Mouse (Mus musculus): ENCODE results near the gene Pcdh20. TPM values are rescaled to one million over a fixed set of nuclear protein-coding genes. Genes with fewer than 3 reads are reported as not detected.

The Pcdh20 gene
- 100 to 1,000 TPM; 147 to 150 TPM for total RNA-seq (2021)

GRCm38 (mm10) chr14:88470495-88471434 lies at the start of gene Pcdh20:
Pcdh20 (minus strand) TSS chr14:88471396.
- peak; percentile 70 to 72 for DNase-seq

DNA sequence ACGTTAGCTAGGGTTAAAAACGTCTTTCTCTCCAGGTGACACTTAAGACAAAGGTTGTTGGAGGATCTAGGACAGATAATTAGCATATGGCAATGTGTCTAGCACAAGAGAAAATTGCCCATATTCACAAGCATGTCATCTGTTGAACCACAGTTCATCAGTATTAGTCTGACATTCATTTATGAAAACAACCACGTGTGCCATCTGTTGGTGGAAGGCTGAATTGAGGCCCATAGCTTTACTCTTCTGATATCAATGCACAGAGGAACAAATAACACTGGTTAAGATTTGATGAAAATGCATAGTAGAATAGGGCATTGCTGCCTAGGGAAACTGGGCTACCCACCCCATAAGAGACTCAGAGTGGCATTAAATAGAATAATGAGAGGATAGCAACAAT lies 8.7 kb upstream of the Pcdh20 start:
- no peak for DNase-seq

DNA sequence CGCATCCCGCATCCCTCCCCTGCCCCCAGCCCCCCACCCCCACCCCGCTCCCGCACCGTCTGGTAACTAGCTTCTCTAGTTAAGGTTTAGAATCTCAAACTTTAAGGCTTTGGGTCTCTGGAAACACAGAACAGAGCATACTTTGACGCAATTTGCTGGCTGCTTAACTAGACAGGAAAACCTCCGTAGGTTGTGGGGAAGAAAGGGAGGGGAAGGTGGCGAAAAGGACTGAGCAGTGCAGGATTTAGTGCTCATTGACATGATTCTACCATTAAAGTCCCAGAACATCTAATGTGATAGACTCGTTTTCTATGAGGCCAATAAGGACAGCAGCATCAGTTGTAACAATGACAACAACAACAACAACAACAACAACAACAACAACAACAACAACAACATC lies 1.2 kb downstream of the Pcdh20 start:
- peak in 1 of 2 experiments; percentile 28 for DNase-seq

GRCm38 (mm10) chr14:88469361-88469760 lies 1.8 kb downstream of the Pcdh20 start:
- peak; percentile 45 to 49 for DNase-seq

DNA sequence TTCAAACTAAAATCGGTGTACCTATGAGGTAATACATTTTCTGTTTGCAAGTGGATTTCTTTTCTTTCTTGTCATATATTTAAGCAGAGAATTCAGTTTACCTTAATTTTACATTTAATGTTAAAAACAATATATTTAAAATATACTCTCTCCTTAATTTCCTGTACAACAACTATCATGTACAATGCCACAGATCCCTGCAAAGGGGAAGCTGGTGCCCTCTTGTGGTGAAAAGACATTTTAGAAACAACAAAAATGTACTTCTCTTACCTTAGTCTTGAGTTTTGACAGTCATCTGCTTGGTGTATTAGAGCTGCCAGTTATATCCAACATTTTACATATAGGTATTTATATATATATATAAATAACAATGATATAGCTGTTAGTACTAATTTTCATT lies 4.8 kb downstream of the Pcdh20 start:
- no peak for DNase-seq

DNA sequence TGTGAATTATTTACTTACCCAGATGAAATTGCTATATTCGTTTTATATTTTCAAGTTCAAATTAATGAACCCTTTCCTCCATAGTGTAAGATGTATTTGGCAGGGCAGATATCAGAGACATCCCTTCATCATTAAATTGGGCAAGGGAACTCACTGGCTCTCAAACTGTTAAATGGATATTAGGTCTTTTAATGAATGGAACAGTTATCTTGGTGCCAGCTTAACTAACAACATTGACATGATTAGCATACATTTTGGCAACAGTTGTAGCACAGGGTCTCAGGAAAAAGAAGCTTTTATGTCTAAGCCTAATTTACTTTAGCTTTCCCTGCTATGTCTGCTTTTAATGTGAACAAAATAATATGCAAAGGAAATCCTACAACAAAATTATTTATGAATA lies 6.8 kb downstream of the Pcdh20 start:
- no peak for DNase-seq

- no peak for DNase-seq
These were observed 7.8 kb downstream of the Pcdh20 start for GRCm38 (mm10) chr14:88463357-88463756.

DNA sequence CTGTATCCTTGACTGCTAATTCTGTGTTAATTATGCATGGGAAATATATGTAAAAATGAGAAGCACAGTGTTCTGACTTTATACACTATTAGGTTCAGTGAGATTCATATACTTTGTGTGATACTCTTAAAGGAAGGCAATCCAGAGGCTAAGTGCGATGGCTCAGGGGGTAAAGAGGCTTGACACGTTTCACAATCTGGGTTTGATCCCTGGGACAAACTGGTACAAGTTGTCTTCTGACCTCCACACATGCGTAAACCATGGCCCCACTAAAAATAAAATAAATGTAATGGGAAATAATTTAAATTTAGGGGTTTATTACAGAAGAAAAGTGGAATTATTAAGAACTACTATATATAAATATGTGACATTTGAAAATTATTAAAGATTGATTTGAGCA lies 8.3 kb downstream of the Pcdh20 start:
- DNase-seq = no peak

DNA sequence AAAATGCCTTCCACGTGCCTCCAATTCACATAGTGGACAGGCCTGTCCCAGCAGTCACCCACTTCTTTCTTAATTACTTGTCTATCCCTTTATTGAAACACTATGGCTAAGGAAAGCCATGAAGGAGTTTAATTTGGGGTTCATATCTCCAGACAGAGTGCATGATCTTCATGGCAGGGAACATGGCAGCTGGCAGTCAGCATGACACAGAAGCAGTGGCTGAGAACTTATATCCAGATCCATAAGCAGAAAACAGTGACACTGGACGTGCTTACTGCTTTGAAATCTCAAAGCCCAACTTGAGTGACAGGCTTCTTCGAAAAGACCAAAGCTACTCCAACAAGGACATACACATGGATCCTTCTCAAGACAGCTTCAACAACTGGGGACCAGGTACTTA lies 10.5 kb downstream of the Pcdh20 start:
- no peak for DNase-seq

GRCm38 (mm10) chr14:88443304-88443703 lies 27.9 kb downstream of the Pcdh20 start:
- no peak for DNase-seq

GRCm38 (mm10) chr14:88429393-88429792 lies 41.8 kb downstream of the Pcdh20 start:
- no peak for DNase-seq

GRCm38 (mm10) chr14:88427370-88427769 lies 43.8 kb downstream of the Pcdh20 start:
- no peak for DNase-seq
